Mouse (Mus musculus) megakaryocyte, adult 5-6 weeks (primary cell): ENCODE results near the gene Tulp4. TPM values are rescaled to one million over a fixed set of nuclear protein-coding genes. Genes with fewer than 3 reads are reported as not detected.

Experiments used
- ATAC-seq: 2 replicates; pipeline ENCODE4 v1.8.0; 2016; ENCODE audit warnings: mild to moderate bottlenecking, inconsistent platforms; ENCODE audit not compliant: poor library complexity, severe bottlenecking
- total RNA-seq, 2 experiments: library from RNA; stranded (forward) in 1 of 2; stranded (reverse) in 1 of 2; fragments of 153-499, 151-499 nt in 1 of 2; fragments of 221-1000, 200-1000 nt in 1 of 2; gene quantifications; 2 replicates each; pipeline versions ENCODE4 v1.2.3 to v1.2.4; 2015 to 2017

Tulp4 gene
- total RNA-seq, 2 experiments from 2014 or later, result 9.0 to 13.2 TPM

- no peak for ATAC-seq
Observed at GRCm38 (mm10) chr17:6118861-6119260, 12.6 kb downstream of the Tulp4 start.

- ATAC-seq, result no peak
Observed at GRCm38 (mm10) chr17:6123776-6124175, 17.5 kb downstream of the Tulp4 start.

- ATAC-seq, result no peak
Observed at GRCm38 (mm10) chr17:6125441-6125840, 19.2 kb downstream of the Tulp4 start.

GRCm38 (mm10) chr17:6128039-6128438, 21.8 kb downstream of the Tulp4 start:
- no peak for ATAC-seq

GRCm38 (mm10) chr17:6129361-6129760, 23.1 kb downstream of the Tulp4 start:
- ATAC-seq, result no peak

GRCm38 (mm10) chr17:6131083-6131482, 24.8 kb downstream of the Tulp4 start:
- no peak for ATAC-seq

GRCm38 (mm10) chr17:6140875-6141274, 34.6 kb downstream of the Tulp4 start:
- ATAC-seq, result no peak

GRCm38 (mm10) chr17:6141344-6141743, 35.1 kb downstream of the Tulp4 start:
- ATAC-seq, result no peak

GRCm38 (mm10) chr17:6145244-6145643, 39.0 kb downstream of the Tulp4 start:
- no peak for ATAC-seq

- no peak for ATAC-seq
Observed at GRCm38 (mm10) chr17:6152941-6153340, 46.7 kb downstream of the Tulp4 start.

GRCm38 (mm10) chr17:6153581-6153980, 47.3 kb downstream of the Tulp4 start:
- ATAC-seq, result no peak

GRCm38 (mm10) chr17:6154366-6154765, 48.1 kb downstream of the Tulp4 start:
- ATAC-seq, result peak; percentile 40; the same call in 1 of the 2 replicates

- ATAC-seq, result no peak
Observed at GRCm38 (mm10) chr17:6160495-6160894, 54.3 kb downstream of the Tulp4 start.

- no peak for ATAC-seq
Observed at GRCm38 (mm10) chr17:6161916-6162315, 55.7 kb downstream of the Tulp4 start.

GRCm38 (mm10) chr17:6162761-6163160, 56.5 kb downstream of the Tulp4 start:
- no peak for ATAC-seq

- no peak for ATAC-seq
Observed at GRCm38 (mm10) chr17:6164911-6165310, 58.7 kb downstream of the Tulp4 start.

GRCm38 (mm10) chr17:6172440-6172839, 66.2 kb downstream of the Tulp4 start:
- peak; percentile 49 for ATAC-seq

GRCm38 (mm10) chr17:6172926-6173690, 66.9 kb downstream of the Tulp4 start:
- peak; percentile 60 for ATAC-seq

GRCm38 (mm10) chr17:6174574-6174973, 68.3 kb downstream of the Tulp4 start:
- ATAC-seq, result no peak

GRCm38 (mm10) chr17:6178564-6179267, 72.5 kb downstream of the Tulp4 start:
- no peak for ATAC-seq

GRCm38 (mm10) chr17:6179389-6179788, 73.2 kb downstream of the Tulp4 start:
- no peak for ATAC-seq

GRCm38 (mm10) chr17:6180421-6180820, 74.2 kb downstream of the Tulp4 start:
- ATAC-seq, result no peak
